Mouse (Mus musculus): ENCODE data around the gene Batf2. TPM values are rescaled to one million over a fixed set of nuclear protein-coding genes. Genes with fewer than 3 reads are reported as not detected.
A peak's percentile ranks its signal among the peaks of the same experiment; 100 is the strongest.

Gene Batf2
- polyA plus RNA-seq (2015; fragmentation: Nextera tagmentation; extraction: Ambion mirVana): 0.13 and 0.24 TPM in 2 replicates

DNA sequence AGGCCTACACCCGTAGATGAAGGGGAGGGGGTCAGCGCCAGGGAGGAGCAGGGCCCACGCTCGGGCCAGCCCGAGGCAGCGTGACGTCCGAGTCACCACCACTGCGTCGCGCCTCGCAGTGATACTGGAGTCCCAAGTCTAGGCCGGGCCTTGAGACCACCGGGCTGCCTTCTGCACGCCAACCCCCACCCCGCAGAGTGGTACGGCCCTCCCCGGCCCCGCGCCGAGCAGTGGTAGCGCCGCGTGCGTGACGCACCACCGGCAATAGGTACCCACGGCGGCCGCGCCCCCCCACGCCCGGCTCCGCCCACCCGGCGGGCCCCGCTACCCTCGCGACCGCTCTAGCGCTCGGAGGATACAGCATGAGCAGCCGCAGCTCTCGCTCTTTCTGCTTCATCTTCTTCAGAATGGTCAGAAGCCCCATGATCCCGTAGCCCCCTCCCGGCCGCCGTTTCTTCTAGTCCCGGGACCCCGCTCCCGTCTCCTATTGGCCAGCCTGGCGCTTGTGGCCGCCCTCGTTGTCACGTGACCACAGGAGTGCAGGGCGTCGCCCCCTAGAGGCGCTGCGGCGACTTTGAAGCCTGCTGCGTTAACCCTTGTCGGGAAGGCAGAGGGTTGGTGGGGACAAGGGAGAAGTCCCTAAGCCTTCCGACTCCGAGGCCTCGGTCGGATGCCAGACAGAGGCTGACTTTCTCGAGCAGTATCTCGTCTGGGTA, at the start of gene Batf2:
Gene Batf2 (plus strand): TSS at position 306 of the 716 bp plus-strand sequence.
- Histone ChIP-seq H3K4me2 (peak within 1 kb of the TSS; percentile 77), H3K9me3 (no peaks in the 10 kb centered on the region), H3K27me3 (no peaks in the 10 kb centered on the region), H3K27ac (peak within 1 kb of the TSS; percentile 94), H3K36me3 (peaks cover 18% of the 10 kb centered on the region), H3K4me1 (peaks cover 16% of the 10 kb centered on the region), H3K9ac (peak within 1 kb of the TSS; percentile 85), H3K4me3 (peak within 1 kb of the TSS; percentile 56)
- under 1% methylated on average over 56 of the region's 68 CpGs for WGBS
- peak; percentile 88 for ATAC-seq (ENCODE audit: insufficient number of reproducible peaks, low FRiP score, low TSS enrichment, low read depth)

DNA sequence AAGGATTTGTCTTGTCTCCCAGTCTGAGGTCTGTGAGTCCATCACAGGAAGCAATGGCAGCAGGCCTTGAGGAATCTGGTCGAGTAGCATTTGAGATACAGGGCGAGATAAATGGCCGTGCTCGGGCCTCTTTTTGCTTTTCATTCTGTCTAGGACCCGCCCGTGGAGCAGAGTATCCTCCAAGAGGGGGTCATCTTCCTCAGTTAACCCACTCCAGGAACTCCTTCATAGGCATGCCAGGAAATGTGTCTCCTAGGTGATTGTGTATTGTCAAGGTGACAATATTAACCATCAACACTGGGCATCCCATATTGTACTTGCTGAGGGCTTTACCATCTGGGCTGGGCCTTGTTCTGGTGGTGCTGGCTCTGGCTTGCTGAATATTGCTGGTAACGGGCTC, 46.7 kb upstream of the Batf2 start, which contains the start of gene AC131692.1:
Gene AC131692.1 (plus strand): TSS at position 301 of the 400 bp plus-strand sequence.
- ATAC-seq (ENCODE audit: insufficient number of reproducible peaks, low FRiP score, low TSS enrichment, low read depth): no peak
- Histone ChIP-seq H3K4me2 (no peak within 1 kb of the TSS), H3K9me3 (no peaks in the 10 kb centered on the region), H3K4me3 (no peak within 1 kb of the TSS), H3K36me3 (peaks cover 57% of the 10 kb centered on the region), H3K27ac (no peak within 1 kb of the TSS), H3K4me1 (no peaks in the 10 kb centered on the region), H3K27me3 (no peaks in the 10 kb centered on the region), H3K9ac (no peak within 1 kb of the TSS)
- 91% methylated on average over 7 of the region's 7 CpGs for WGBS

DNA sequence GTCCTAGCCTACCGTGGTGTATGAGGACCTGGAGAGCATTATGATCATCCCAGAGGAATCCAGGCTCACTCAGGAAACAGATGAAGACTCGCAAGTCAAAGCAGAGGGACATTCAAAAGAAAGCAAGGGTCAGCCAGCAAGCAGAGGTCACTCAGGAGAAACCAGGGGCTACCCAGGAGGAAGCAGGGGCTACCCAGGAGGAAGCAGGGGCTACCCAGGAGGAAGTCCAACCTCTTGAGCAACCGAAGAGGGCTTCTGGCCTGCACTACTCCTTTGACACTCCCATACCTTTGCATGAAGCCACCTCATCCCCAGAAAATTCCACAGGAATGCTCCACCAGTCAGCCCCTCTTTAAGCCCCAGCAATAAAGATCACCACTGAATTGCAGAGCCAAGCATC, 42.9 kb upstream of the Batf2 start:
- Histone ChIP-seq H3K4me1 (no peaks in the 10 kb centered on the region), H3K27me3 (no peaks in the 10 kb centered on the region), H3K9me3 (no peaks in the 10 kb centered on the region), H3K4me3 (no peak overlapping the region), H3K27ac (no peak overlapping the region), H3K36me3 (peaks cover 23% of the 10 kb centered on the region), H3K9ac (no peak overlapping the region), H3K4me2 (no peak overlapping the region)
- ATAC-seq (ENCODE audit: insufficient number of reproducible peaks, low FRiP score, low TSS enrichment, low read depth): no peak
- WGBS: 86% methylated on average over 3 of the region's 3 CpGs

DNA sequence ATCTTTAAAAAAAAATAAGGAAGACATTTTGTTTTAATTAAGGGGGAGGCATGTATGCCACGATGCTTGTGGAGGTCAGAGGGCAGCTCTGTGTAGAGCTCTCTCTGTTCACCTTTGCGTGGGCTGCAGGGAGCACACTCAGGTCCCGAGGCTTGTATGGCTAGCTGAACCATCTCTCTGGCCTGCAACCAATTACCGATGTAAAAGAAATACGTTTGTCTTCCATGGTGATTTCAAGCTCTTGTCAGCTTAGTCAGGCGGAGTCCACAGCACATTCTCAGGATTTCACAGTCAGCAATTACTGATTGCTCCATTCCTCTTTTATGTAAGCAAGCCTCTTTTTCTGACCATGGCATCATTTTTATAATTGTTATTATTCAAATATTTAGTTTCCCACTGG, 39.6 kb upstream of the Batf2 start:
- no peak for ATAC-seq (ENCODE audit: insufficient number of reproducible peaks, low FRiP score, low TSS enrichment, low read depth)
- H3K9ac ChIP-seq: no peak overlapping the region

DNA sequence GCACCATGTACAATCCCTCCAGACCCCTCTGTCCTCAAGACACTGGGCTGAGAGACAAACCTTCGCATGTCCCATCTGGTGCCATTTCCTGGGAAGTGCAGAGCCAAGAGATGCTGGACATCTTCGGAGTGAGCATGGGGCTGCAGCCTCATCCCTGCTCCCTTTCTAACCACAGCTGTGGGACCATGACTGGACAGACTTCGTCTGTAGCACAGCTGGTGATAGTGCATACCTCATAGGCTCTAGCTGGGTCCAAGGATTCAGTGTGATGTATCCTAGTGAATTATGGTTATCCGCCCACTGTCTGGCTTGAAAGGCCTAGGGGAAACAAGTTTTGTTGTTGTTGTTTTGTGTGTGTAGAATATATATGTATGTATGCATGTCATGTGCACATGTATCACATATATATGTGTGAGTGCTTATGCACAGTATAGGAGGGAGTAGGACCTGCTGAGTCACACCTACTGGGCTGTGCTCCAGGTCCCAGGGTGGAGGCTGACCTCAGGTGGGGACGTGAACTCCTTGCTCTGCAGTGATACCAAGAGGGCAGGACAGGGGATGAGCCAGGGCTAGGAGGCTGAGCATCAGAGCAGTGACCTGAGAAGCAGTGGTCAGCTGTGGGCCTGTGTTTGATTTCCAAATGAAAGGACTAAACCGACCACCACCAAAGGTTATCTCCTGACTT, 38.5 kb upstream of the Batf2 start:
- Histone ChIP-seq H3K9ac (no peak overlapping the region), H3K4me2 (no peak overlapping the region), H3K4me1 (no peaks in the 10 kb centered on the region), H3K36me3 (no peaks in the 10 kb centered on the region), H3K9me3 (no peaks in the 10 kb centered on the region), H3K27me3 (no peaks in the 10 kb centered on the region), H3K4me3 (no peak overlapping the region), H3K27ac (no peak overlapping the region)
- ATAC-seq (ENCODE audit: insufficient number of reproducible peaks, low FRiP score, low TSS enrichment, low read depth): no peak
- WGBS: 76% methylated on average over 6 of the region's 6 CpGs

More for the DNA sequence above, 39.6 kb upstream of the Batf2 start:
- H3K4me1 ChIP-seq: no peaks in the 10 kb centered on the region
- no peak overlapping the region for H3K4me2 ChIP-seq
- no peaks in the 10 kb centered on the region for H3K36me3 ChIP-seq
- H3K27ac ChIP-seq: no peak overlapping the region
- no peaks in the 10 kb centered on the region for H3K9me3 ChIP-seq
- WGBS: 35% methylated on average over 6 of the region's 6 CpGs
- H3K4me3 ChIP-seq: no peak overlapping the region
- H3K27me3 ChIP-seq: no peaks in the 10 kb centered on the region

DNA sequence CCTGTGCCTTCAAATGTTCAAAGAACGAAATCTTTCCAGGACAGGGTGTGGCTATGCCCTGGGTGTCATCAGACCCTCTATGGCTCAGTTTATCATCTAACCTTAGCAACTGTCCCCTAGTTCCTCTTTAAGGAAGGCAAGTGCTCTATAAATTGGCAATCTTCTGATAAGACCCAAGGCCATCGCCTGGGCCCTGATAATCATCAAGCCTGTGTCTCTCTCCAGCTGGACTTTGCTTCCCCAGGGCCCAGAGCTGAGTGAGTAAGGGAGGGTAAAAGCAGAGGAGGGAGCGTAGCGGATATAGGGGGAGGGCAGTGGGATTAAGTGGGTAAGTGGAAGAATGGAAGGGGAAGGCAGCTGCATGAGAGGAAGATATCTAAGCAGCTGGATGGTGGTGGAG, 36.3 kb upstream of the Batf2 start:
- Histone ChIP-seq H3K9ac (no peak overlapping the region), H3K4me2 (no peak overlapping the region), H3K36me3 (no peaks in the 10 kb centered on the region), H3K4me1 (no peaks in the 10 kb centered on the region), H3K27me3 (no peaks in the 10 kb centered on the region), H3K4me3 (no peak overlapping the region), H3K9me3 (no peaks in the 10 kb centered on the region), H3K27ac (no peak overlapping the region)
- no peak for ATAC-seq (ENCODE audit: insufficient number of reproducible peaks, low FRiP score, low TSS enrichment, low read depth)
- 83% methylated on average over 4 of the region's 4 CpGs for WGBS

DNA sequence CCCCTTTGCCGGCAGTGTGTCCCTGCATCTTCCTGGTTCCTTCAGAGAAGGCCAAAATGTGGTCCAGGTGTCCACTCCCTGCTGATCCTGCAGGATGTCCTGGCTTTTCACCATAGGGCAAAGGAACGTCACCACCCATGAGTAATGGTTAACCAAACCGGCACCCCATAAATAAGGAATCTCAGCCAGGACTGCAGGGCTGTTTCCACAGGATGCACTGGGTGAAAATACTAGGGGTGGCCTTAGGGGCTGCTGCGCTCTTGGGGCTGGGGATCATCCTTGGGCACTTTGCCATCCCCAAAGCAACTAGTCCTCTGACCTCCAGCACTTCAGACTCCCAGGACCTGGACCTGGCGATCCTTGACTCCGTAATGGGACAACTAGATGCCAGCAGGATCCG, 35.2 kb upstream of the Batf2 start, which contains the start of gene Naaladl1:
Gene Naaladl1 (plus strand): TSS at position 197 of the 400 bp plus-strand sequence.
- no peak within 1 kb of the TSS for H3K9ac ChIP-seq
- H3K4me3 ChIP-seq: no peak within 1 kb of the TSS
- no peaks in the 10 kb centered on the region for H3K9me3 ChIP-seq
- WGBS: 78% methylated on average over 7 of the region's 7 CpGs
- no peaks in the 10 kb centered on the region for H3K4me1 ChIP-seq
- no peak within 1 kb of the TSS for H3K4me2 ChIP-seq
- H3K27me3 ChIP-seq: no peaks in the 10 kb centered on the region
- no peak for ATAC-seq (ENCODE audit: insufficient number of reproducible peaks, low FRiP score, low TSS enrichment, low read depth)
- H3K36me3 ChIP-seq: no peaks in the 10 kb centered on the region
- H3K27ac ChIP-seq: no peak within 1 kb of the TSS

DNA sequence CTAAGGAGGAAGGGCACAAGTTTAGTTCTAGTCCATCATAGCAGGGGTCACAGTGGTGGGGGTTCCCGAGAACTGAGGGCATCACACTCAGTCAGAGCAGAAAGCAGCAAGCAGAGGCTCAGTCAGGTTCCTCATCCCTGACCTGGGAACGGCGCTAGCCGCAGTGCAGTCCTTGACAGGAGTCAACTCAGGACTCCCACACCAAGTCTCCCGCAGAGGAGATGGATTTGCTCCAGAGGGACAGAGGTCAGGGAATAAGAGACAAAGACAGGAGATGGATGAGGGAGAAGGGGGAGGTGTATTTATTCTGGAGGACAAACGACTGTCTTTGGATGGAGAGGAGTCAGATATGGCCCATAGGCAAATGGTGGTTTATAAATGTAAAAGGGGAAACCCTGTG, 27.7 kb upstream of the Batf2 start:
- H3K9me3 ChIP-seq: no peaks in the 10 kb centered on the region
- peaks cover 16% of the 10 kb centered on the region for H3K4me1 ChIP-seq
- no peak overlapping the region for H3K27ac ChIP-seq
- H3K4me2 ChIP-seq: no peak overlapping the region
- peaks cover 41% of the 10 kb centered on the region for H3K36me3 ChIP-seq
- no peak overlapping the region for H3K9ac ChIP-seq
- no peak for ATAC-seq (ENCODE audit: insufficient number of reproducible peaks, low FRiP score, low TSS enrichment, low read depth)
- 70% methylated on average over 6 of the region's 6 CpGs for WGBS
- no peaks in the 10 kb centered on the region for H3K27me3 ChIP-seq
- H3K4me3 ChIP-seq: no peak overlapping the region

DNA sequence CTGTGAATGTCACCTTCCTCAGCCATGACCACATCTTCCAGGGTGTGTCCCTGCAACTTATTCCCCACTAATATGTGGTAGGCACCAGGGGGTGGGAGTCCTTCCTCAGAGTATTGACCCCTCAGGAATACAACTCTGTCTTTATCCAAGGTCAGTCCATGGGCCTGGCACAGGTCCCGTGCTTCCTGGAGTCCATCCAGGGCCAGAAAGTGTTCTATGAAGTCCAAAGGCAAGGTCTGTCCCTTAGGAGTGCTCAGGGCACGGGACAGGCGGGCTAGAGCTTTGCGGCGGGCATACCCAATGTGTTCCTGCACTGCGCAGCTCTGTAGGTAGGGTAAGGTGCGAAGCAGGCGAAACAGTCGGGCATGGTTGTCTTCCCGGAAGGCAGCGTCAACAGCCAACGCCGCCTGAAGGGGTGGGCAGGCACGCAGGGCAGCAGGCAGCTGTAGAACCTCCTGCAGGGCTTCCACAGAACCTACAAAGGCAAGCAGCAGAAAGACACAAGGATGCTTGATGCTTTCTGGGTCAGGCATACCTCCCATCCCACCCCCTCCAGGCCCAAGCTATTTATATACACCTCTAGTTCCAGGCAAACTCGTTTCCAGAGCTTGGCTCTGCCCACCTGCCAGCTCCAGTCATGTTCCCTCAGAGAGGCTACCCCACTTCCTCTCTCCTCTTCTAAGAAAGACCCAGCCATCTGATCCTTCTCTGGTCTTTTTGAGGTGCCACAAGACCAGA, 24.5 kb upstream of the Batf2 start:
- WGBS: 88% methylated on average over 15 of the region's 15 CpGs
- Histone ChIP-seq H3K4me1 (peaks cover 21% of the 10 kb centered on the region), H3K9me3 (no peaks in the 10 kb centered on the region), H3K4me3 (peak overlapping the region; percentile 66; the same call in 1 of the 2 replicates), H3K36me3 (peaks cover 48% of the 10 kb centered on the region), H3K27ac (no peak overlapping the region), H3K27me3 (no peaks in the 10 kb centered on the region), H3K9ac (no peak overlapping the region), H3K4me2 (peak overlapping the region; percentile 74; the same call in 1 of the 2 replicates)
- no peak for ATAC-seq (ENCODE audit: insufficient number of reproducible peaks, low FRiP score, low TSS enrichment, low read depth)

DNA sequence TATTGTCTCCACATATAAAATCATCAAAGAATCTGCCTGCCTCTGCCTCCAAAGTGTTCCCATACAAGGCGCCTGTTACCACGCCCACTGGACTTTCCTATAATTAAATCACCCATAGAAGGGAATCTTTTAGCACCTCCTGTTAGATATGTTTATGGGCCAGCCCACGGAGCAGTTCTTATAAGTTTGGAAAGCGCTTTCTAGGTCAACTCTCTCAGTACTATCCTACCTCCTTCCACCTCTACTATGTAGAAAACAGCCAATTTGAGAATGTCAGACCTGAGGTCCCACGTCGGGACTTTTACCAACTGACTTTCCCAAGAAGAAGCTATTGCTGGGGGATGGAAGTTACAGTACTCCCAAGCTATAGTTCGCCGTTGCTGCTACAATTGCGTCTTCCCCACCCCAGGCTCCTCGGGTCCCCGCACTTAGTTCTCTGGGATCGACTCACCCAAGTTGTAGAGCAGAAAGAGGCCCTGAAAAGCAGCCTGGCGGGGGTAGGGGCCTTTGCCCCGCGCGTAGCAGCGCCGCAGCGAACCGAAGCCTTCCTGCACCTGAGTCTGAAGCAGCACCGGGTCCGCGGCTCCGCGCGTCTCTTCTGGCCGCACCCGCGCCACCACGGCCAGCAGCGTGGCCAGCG, 23.3 kb upstream of the Batf2 start:
- ATAC-seq (ENCODE audit: insufficient number of reproducible peaks, low FRiP score, low TSS enrichment, low read depth): no peak
- H3K4me2 ChIP-seq: peak overlapping the region; percentile 74
- H3K4me1 ChIP-seq: peaks cover 23% of the 10 kb centered on the region
- peak overlapping the region; percentile 66 for H3K4me3 ChIP-seq
- H3K27ac ChIP-seq: peak overlapping the region; percentile 95
- H3K36me3 ChIP-seq: peaks cover 46% of the 10 kb centered on the region
- H3K9ac ChIP-seq: peak overlapping the region; percentile 67
- WGBS: 4% methylated on average over 32 of the region's 32 CpGs
- H3K27me3 ChIP-seq: no peaks in the 10 kb centered on the region
- no peaks in the 10 kb centered on the region for H3K9me3 ChIP-seq

DNA sequence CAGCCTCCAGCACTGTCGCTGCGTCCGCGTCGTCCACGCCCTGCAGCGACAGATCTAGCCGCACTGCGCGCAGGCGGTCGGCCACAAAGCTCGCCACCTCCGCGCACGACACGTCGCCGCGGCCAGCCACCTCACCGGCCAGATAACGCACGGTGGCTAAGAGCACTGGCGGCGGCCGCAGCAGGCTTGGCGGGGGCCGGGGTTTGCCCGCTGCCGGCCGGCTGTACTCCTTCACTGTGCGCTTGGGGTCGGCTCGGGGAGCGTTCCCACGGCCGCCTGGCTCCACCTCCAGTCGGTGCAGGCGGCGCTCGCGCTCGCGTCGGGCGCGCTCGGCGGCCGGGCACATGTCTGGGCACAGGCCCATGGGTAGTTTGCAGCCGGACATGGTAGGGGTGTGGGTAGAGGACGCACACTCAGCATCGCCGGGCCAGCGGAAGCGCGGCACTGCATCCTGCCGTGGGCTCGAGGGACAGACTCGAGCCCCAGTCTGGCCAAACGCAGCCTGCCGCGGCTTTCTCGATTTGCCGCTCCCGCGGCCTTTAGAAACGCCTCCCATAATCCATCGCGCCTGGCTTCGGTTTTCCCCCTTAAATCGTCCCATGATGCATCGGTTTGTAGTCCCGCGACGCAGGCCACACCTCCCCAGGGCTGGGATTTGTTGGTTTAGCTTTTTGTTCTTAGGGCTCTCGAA, 22.7 kb upstream of the Batf2 start, which contains the start of gene Sac3d1:
Gene Sac3d1 (minus strand): TSS at position 665 of the 691 bp plus-strand sequence.
- Histone ChIP-seq H3K27me3 (no peaks in the 10 kb centered on the region), H3K9ac (peak within 1 kb of the TSS; percentile 67), H3K36me3 (peaks cover 42% of the 10 kb centered on the region), H3K9me3 (no peaks in the 10 kb centered on the region), H3K4me1 (peaks cover 23% of the 10 kb centered on the region), H3K4me3 (peak within 1 kb of the TSS; percentile 66), H3K4me2 (peak within 1 kb of the TSS; percentile 74), H3K27ac (peak within 1 kb of the TSS; percentile 95)
- ATAC-seq (ENCODE audit: insufficient number of reproducible peaks, low FRiP score, low TSS enrichment, low read depth): peak; percentile 79
- WGBS: under 1% methylated on average over 77 of the region's 77 CpGs
